Mouse (Mus musculus) urinary bladder, postnatal 14 days (tissue): ENCODE measurements around the gene Glis2.

Experiments used
- DNase-seq: peaks from one replicate; pipeline ENCODE4 v3.0.0; 2021; ENCODE audit warnings: low spot score

Gene Glis2

DNA sequence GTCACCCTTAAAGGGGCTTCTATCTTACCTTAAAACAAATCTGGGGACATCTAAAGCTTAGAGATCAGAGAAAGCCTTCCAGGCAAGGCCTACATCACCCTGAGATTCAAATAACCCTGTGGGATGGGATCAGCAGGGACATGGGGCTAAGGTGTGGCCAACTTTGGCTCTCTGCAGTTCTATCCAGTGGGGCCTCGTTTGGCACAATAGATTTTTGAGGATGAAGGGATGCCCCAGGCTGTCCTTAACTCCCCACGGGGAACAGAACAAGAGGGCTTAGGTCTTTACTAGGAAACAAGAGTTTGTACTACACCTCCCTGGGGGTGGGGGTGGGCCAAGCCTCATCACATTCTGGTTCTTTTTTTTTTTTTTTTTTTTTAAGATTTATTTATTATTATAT lies 64.8 kb downstream of the Glis2 start:
- DNase-seq, result no peak

DNA sequence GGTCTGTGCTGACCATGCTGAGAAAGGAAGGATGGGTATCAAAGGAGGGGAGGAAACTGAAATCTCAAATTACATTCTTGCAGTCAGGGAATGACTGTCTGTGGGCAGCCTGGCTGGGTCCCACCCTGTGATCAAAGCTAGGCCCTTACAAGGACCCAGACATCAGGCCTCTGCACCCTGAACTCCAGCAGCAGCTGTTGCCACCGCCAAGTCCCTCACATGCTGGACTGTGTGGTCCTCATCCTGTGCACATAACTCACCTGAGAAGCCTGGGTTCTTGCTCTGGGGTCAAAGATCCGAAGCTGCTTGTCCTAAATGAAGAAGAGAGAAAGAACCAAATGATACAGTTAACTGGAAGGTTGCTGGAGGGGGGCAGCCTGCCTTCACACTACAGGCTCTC lies 67.1 kb downstream of the Glis2 start:
- no peak for DNase-seq

DNA sequence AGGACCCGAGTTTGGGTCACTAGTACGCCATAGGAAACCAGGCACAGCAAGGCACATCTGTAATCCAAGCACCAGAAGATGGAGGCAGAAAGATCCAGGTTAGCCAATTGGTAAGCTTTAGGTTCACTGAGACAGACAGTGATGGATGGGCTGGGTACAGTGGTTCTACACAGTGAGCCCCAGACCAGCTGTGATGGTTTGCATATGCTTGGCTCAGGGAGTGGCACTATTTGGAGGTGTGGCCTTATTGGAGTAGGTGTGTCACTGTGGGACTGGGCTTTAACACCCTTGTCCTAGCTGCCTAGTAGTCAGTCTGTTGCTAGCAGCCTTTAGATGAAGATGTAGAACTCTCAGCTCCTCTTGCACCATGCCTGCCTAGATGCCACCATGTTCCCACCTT lies 69.3 kb downstream of the Glis2 start:
- no peak for DNase-seq

DNA sequence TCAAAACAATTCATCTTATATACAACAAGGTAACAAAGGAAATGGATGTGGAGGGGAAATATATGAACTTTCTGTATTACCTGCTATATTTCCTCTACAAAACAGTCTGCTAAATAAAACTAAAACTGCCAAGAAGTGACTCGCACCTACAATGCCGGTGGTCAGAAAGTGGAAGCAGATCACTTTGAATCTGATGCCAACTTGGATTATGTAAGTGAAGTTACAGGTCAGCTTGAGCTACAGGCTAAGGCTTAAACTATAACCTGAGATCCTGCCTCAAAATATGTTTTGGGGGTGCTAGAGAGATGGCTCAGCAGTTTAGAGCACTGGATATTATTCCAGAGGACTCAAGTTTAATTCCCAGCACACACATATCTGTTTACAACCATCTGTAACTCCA lies 71.2 kb downstream of the Glis2 start:
- DNase-seq, result no peak

DNA sequence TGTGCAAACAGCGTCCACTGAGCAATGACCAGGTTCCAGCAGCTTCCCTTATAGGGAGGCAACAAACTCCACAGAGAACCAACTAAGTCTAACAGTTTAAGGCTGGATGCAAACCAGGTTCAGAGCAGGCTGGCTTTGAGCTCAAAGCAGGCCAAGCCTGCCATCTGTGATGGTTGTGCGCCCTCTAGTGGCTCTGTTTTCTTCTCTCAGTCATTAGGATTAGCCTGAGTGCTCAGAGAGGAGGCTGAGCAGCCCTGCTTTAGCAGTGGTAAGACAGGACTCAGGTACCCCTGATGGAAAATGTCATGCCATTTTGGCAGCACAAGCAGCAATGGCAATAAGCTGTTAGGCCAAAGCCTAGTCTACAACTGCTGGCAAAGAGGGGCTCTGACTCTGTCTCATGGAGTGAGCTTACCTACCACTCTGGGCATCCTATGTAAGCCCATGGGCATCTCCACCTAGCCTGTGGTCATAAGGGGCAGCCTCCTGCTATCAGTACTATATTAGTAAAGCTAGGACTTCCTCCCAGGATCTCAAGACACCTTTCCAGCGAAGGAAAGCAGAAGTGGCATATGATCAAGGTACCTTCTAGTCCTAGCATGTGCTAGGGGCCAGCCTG lies 72.8 kb downstream of the Glis2 start:
- peak; percentile 92 for DNase-seq

DNA sequence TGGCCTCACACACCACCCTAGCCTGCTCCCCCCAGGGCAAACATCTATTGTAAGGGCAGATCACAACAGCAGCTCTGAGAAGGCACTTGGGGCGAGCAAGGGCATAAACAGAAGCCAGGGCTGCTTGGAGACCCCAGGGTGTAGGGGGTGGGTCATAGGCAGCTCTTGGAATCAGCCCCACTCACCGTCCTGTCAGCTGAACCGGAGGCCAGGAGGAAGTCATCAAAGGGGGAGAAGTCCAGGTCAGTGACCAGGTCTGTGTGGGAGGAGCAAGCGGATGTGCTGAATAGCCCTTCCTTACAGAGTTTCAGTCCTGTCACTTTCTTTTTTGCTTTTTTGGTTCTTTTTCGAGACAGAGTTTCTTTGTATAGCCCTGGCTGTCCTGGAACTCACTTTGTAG lies 75.8 kb downstream of the Glis2 start:
- no peak for DNase-seq

DNA sequence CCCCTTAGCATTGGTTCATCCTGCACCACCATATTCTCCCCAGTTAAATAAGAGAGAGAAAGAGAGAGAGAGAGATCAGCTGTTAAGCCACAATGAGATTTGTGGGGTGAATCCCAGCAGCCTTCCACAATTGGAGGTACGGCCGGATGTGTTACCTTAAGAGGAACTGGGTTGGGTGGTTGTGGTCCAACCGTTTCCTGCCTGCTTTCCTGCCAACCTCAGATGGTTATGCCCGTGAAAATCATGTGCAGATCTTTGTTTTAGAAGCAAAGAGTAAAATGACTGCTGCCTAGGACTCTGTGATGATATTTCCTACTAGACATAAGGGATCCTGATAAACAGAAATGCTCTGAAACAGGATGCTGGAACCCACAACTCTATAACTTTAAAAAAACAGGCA lies 79.6 kb downstream of the Glis2 start:
- no peak for DNase-seq
